8 mouse cellular contexts compared by ENCODE assay signal in genomic region chr13:67108194-67108820, GRCm38 (mm10). TPM values are rescaled to one million over a fixed set of nuclear protein-coding genes. Genes with fewer than 3 reads are reported as not detected.
DNase-seq lines count a peak whose midpoint lies in the region; ATAC-seq lines count a peak whose summit lies in the region.

TSS of gene Gm28557 (minus strand) at chr13:67108604.

- peak within 1 kb of the TSS; percentile 68 for H3K4me2 ChIP-seq in hindbrain, embryonic 14.5 days (replicated peaks)

- H3K9ac ChIP-seq in hindbrain, embryonic 14.5 days, result peak within 1 kb of the TSS; percentile 63

- peak; percentile 98 for ATAC-seq in hindbrain, embryonic 14.5 days (ENCODE audit: low FRiP score)

- peak within 1 kb of the TSS; percentile 48 for H3K4me3 ChIP-seq in hindbrain, embryonic 14.5 days (replicated peaks; ENCODE audit: low read length)

- no peaks in the 10 kb centered on the region for H3K9me3 ChIP-seq in hindbrain, embryonic 14.5 days (ENCODE audit: control insufficient read depth, low read length)

- H3K27ac ChIP-seq in hindbrain, embryonic 14.5 days, result peak within 1 kb of the TSS; percentile 65

- no peaks in the 10 kb centered on the region for H3K27me3 ChIP-seq in hindbrain, embryonic 14.5 days (ENCODE audit: control insufficient read depth, insufficient read depth, low read length)

- H3K4me1 ChIP-seq in hindbrain, embryonic 14.5 days (replicated peaks; ENCODE audit: control insufficient read depth, insufficient read depth, low read length), result peaks cover 7% of the 10 kb centered on the region

- under 1% methylated on average over 17 of the region's 17 CpGs for WGBS in hindbrain, embryonic 14.5 days

- DNase-seq in T-cell, adult 2 months (ENCODE audit: low spot score), result peak; percentile 92
- peak; percentile 84 to 92 for DNase-seq in cerebellum, postnatal 25 days
- DNase-seq in frontal cortex, postnatal 25 days (ENCODE audit: low spot score in 2 of 2), result peak; percentile 81 to 89
- peak; percentile 97 for DNase-seq in hindbrain, embryonic 14.5 days (ENCODE audit: low spot score)
- peak; percentile 84 to 86 for DNase-seq in layer of hippocampus, postnatal 36 days
- DNase-seq in lung, postnatal 36 days, result peak; percentile 99
- peak; percentile 98 for DNase-seq in retina, postnatal 1 day
- DNase-seq in urinary bladder, adult 2 months (ENCODE audit: low spot score), result peak; percentile 56

- no peaks in the 10 kb centered on the region for H3K36me3 ChIP-seq in hindbrain, embryonic 14.5 days (replicated peaks; ENCODE audit: control insufficient read depth, insufficient read depth)

RNA-seq across cellular contexts. Expression of gene Gm28557, which starts in this region (rescaled TPM):
- polyA plus RNA-seq in hindbrain, embryonic 14.5 days (2014; fragmentation: Nextera tagmentation; extraction: Ambion mirVana), result 1.8 and 2.4 TPM in 2 replicates
- 1 to 10 TPM; 2.3 to 2.5 TPM for total RNA-seq in layer of hippocampus, postnatal 36 days (2021)
- polyA plus RNA-seq in urinary bladder, adult 2 months (2012; rRNA removed), result 4.8 and 6.3 TPM in 2 replicates

Comparison
In these comparisons a context has a peak if more than half of its experiments do, and no peak if none do; other contexts are left out.
1. Peak in every context shown above with its lines: DNase-seq, ATAC-seq, H3K4me3 ChIP-seq and H3K27ac ChIP-seq.